Mouse (Mus musculus) B cell, adult (primary cell): ENCODE measurements around the gene Mup9. TPM values are rescaled to one million over a fixed set of nuclear protein-coding genes. Genes with fewer than 3 reads are reported as not detected.

Experiments
- total RNA-seq: library from RNA; stranded (reverse); gene quantifications from 4 replicates; pipeline ENCODE4 v1.2.4, GENCODE M21; 2023; ENCODE audit not compliant: inconsistent age

The Mup9 gene
- not detected in 4 replicates for total RNA-seq

GRCm38 (mm10) chr4:60421852-60422251 lies at the start of gene Mup9:
TSS of gene Mup9 (minus strand) at chr4:60421952.

Other genes with a start within 250 kb of the Mup9 start
- not detected in 4 replicates for gene Mup8, start 199.4 kb downstream of the Mup9 start, total RNA-seq
- gene Mup1, start 80.0 kb upstream of the Mup9 start, total RNA-seq, result not detected in 4 replicates
- not detected in 4 replicates for gene Mup10, start 160.2 kb upstream of the Mup9 start, total RNA-seq
- not detected in 4 replicates for gene Mup11, start 240.5 kb upstream of the Mup9 start, total RNA-seq